Comparison of ENCODE assay signal across 31 mouse cellular contexts in the genomic region with DNA sequence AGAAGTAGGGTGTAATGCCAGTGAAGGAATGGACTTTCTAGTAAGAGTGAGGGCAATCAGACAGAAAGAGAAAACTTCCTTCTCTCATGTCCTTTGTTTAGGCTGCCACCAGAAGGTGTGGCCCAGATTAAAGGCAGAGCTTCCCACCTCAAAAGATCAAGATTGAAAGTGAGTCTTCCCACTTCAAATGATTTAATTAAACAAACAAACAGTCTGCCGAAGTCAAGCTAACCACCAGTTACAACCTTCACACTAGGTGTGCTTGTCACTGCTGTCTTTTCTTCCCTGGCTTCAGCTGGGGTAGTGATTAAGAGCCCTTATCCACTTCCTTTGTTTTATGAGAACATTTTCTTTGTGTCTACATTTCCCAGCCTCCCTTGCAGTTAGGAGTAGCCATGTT. TPM values are rescaled to one million over a fixed set of nuclear protein-coding genes. Genes with fewer than 3 reads are reported as not detected.
DNase-seq lines count a peak whose midpoint lies in the region; ATAC-seq and TF ChIP-seq lines count a peak whose summit lies in the region.
"Had no signal": no experiment of that assay in that cellular context is flagged by ENCODE, and none has a peak within 500 bp of the region (broad histone marks: within the 10 kb centered on the region; RNA-seq: fewer than 3 reads in every experiment).

No protein-coding gene starts in this region.

- peaks cover 8% of the 10 kb centered on the region; the same call in 1 of the 2 replicates for H3K4me1 ChIP-seq in heart, embryonic 11.5 days (ENCODE audit: control insufficient read depth, insufficient read depth, low read length)
- H3K4me1 ChIP-seq in intestine, postnatal 0 days (replicated peaks; ENCODE audit: control insufficient read depth, insufficient read depth, low read length): no peaks in the 10 kb centered on the region
- H3K4me1 ChIP-seq: midbrain, embryonic 12.5 days; neural tube, embryonic 15.5 days; stomach, embryonic 15.5 days had no signal

- no peak for ATAC-seq in heart, embryonic 11.5 days (replicated peaks; ENCODE audit: insufficient number of reproducible peaks, low FRiP score, low TSS enrichment)
- ATAC-seq in intestine, postnatal 0 days: no peak
- ATAC-seq: forebrain, embryonic 16.5 days had no signal

- H3K4me2 ChIP-seq in heart, embryonic 11.5 days: no peak overlapping the region
- no peak overlapping the region for H3K4me2 ChIP-seq in intestine, postnatal 0 days (replicated peaks; ENCODE audit: low read depth)
- H3K4me2 ChIP-seq: hindbrain, embryonic 14.5 days; midbrain, embryonic 12.5 days; neural tube, embryonic 15.5 days; stomach, embryonic 15.5 days had no signal

- no peak overlapping the region for H3K9ac ChIP-seq in heart, embryonic 11.5 days (ENCODE audit: low read depth, low read length)
- no peak overlapping the region for H3K9ac ChIP-seq in intestine, postnatal 0 days (ENCODE audit: low read depth, low read length)
- H3K9ac ChIP-seq: hindbrain, embryonic 14.5 days; liver, embryonic 14.5 days; midbrain, embryonic 12.5 days; neural tube, embryonic 15.5 days; stomach, embryonic 15.5 days had no signal

- WGBS in heart, embryonic 11.5 days (ENCODE audit: insufficient replicate concordance): 13% methylated on average over 1 of the region's 1 CpGs
- 21% methylated on average over 1 of the region's 1 CpGs for WGBS in intestine, postnatal 0 days

- DNase-seq in heart, postnatal 4 days: no peak
- peak; percentile 14 for DNase-seq in lung, postnatal 10 days
- no peak for DNase-seq in lung, postnatal 14 days
- peak; percentile 74 for DNase-seq in T-cell, adult 2 months (ENCODE audit: low spot score)
- DNase-seq in naive thymus-derived CD4-positive, alpha-beta T cell, adult 2 months (ENCODE audit: low read depth): peak; percentile 77
- no peak for DNase-seq in thymus, adult 18-20 months
- DNase-seq: adrenal gland, postnatal 36 days; cerebellum, adult 18-20 months; cerebellum, postnatal 10 days; gastrocnemius, adult 2 months; gastrocnemius, postnatal 36 days; kidney, adult 8-10 months; kidney, postnatal 10 days; layer of hippocampus, postnatal 36 days; liver; lung, adult 2 months; lung, postnatal 4 days; retina, postnatal 1 day; right cerebral cortex, postnatal 14 days; thymus, postnatal 14 days had no signal

- H3K36me3 ChIP-seq in heart, embryonic 11.5 days (ENCODE audit: control insufficient read depth, insufficient read depth, low read length): no peaks in the 10 kb centered on the region
- H3K36me3 ChIP-seq in intestine, postnatal 0 days (ENCODE audit: control insufficient read depth, insufficient read depth): no peaks in the 10 kb centered on the region
- H3K36me3 ChIP-seq: midbrain, embryonic 12.5 days; neural tube, embryonic 15.5 days; stomach, embryonic 15.5 days had no signal

- no peak overlapping the region for H3K4me3 ChIP-seq in heart, embryonic 11.5 days (ENCODE audit: low read depth, low read length)
- no peak overlapping the region for H3K4me3 ChIP-seq in intestine, postnatal 0 days (ENCODE audit: low read depth, low read length)
- H3K4me3 ChIP-seq: erythroblast, embryonic 14.5 days; gastrocnemius, adult 2 months; megakaryocyte, embryonic 14.5 days; midbrain, embryonic 12.5 days; neural tube, embryonic 15.5 days; stomach, embryonic 15.5 days had no signal

- no peaks in the 10 kb centered on the region for H3K9me3 ChIP-seq in heart, embryonic 11.5 days (replicated peaks; ENCODE audit: control insufficient read depth, low read length)
- no peaks in the 10 kb centered on the region for H3K9me3 ChIP-seq in intestine, postnatal 0 days (ENCODE audit: control insufficient read depth)
- H3K9me3 ChIP-seq: midbrain, embryonic 12.5 days; neural tube, embryonic 15.5 days; stomach, embryonic 15.5 days had no signal

- peak overlapping the region; percentile 0; the same call in 1 of the 2 replicates for H3K27ac ChIP-seq in heart, embryonic 11.5 days (ENCODE audit: low read depth, low read length)
- no peak overlapping the region for H3K27ac ChIP-seq in intestine, postnatal 0 days (ENCODE audit: low read depth, low read length)
- H3K27ac ChIP-seq: gastrocnemius, adult 2 months; hindbrain, embryonic 14.5 days; liver, embryonic 14.5 days; midbrain, embryonic 12.5 days; neural tube, embryonic 15.5 days; stomach, embryonic 15.5 days had no signal

- no peak for TF ChIP-seq CTCF in intestine, postnatal 0 days (IDR thresholded peaks at IDR 0.05; ENCODE audit: low read depth)

- H3K27me3 ChIP-seq in heart, embryonic 11.5 days (ENCODE audit: control insufficient read depth, insufficient read depth, low read length): no peaks in the 10 kb centered on the region
- no peaks in the 10 kb centered on the region for H3K27me3 ChIP-seq in intestine, postnatal 0 days (replicated peaks; ENCODE audit: control insufficient read depth, insufficient read depth, low read length)
- H3K27me3 ChIP-seq: CH12.LX; midbrain, embryonic 12.5 days; neural tube, embryonic 15.5 days; stomach, embryonic 15.5 days had no signal

RNA-seq across cellular contexts. Expression of gene Rbbp6, which starts 33.3 kb away (rescaled TPM):
- polyA plus RNA-seq in heart, embryonic 11.5 days (2014; fragmentation: Nextera tagmentation; extraction: Ambion mirVana): 22.0 and 30.1 TPM in 2 replicates
- 10 to 100 TPM; 53.5 to 56.2 TPM for total RNA-seq in heart, postnatal 4 days (2021)
- polyA plus RNA-seq in intestine, postnatal 0 days (2015; fragmentation: Nextera tagmentation; extraction: Ambion mirVana): 15.3 and 15.5 TPM in 2 replicates

Comparison
In these comparisons a context has a peak if more than half of its experiments do, and no peak if none do; other contexts are left out.
1. DNase-seq: peak in lung, postnatal 10 days (single experiment), T-cell, adult 2 months (single experiment) and naive thymus-derived CD4-positive, alpha-beta T cell, adult 2 months (single experiment); none in heart, postnatal 4 days (single experiment), lung, postnatal 14 days (single experiment) and thymus, adult 18-20 months (0 of 2).